Mouse (Mus musculus) B cell, adult (primary cell): ENCODE measurements around the gene Lhx8. TPM values are rescaled to one million over a fixed set of nuclear protein-coding genes. Genes with fewer than 3 reads are reported as not detected.

Experiments
- total RNA-seq: library from RNA; stranded (reverse); gene quantifications from 4 replicates; pipeline ENCODE4 v1.2.4, GENCODE M21; 2023; ENCODE audit not compliant: inconsistent age

Gene Lhx8
- total RNA-seq: not detected in 4 replicates

GRCm38 (mm10) chr3:154330181-154331002 is at the start of gene Lhx8:
Lhx8 (minus strand) TSS chr3:154330659.

